Mouse (Mus musculus): Measurements from ENCODE around the gene Krt78. TPM values are rescaled to one million over a fixed set of nuclear protein-coding genes. Genes with fewer than 3 reads are reported as not detected.
A peak's percentile ranks its signal among the peaks of the same experiment; 100 is the strongest.

Krt78 gene
- polyA plus RNA-seq, 1 experiment = 32.9 TPM

DNA sequence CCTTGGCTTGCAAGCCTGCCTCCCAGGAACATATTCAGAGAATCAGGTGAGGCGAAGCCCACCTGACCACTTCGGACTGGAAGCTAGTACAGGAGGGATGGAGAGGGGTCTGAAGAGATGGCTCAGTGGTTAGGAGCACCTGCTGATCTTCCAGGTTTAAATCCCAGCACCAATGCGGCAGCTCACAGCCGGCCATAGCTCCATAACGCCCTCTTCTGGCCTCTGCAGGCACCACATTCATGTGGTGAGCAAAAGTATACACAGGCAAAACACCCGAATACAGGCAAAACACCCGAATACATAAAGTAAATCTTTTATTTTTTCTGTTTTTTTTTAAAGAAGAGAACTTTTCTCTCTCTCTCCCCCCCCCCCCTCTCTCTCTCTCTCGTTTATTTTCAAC, 34.6 kb upstream of the Krt78 start:
- no peak for DNase-seq
- Histone ChIP-seq H3K4me1 (ENCODE audit: control insufficient read depth, insufficient read depth, low read length) (peaks cover 1% of the 10 kb centered on the region; the same call in 1 of the 2 replicates), H3K4me3 (replicated peaks; ENCODE audit: extremely low read depth, low read depth, low read length) (no peak overlapping the region)
- TF ChIP-seq CTCF (IDR thresholded peaks at IDR 0.05; ENCODE audit: insufficient read depth, low read length) (no peak), POLR2A (IDR thresholded peaks at IDR 0.05; ENCODE audit: borderline replicate concordance, extremely low read depth, low read depth, low read length) (no peak)
- 68% methylated on average over 8 of the region's 8 CpGs for WGBS

DNA sequence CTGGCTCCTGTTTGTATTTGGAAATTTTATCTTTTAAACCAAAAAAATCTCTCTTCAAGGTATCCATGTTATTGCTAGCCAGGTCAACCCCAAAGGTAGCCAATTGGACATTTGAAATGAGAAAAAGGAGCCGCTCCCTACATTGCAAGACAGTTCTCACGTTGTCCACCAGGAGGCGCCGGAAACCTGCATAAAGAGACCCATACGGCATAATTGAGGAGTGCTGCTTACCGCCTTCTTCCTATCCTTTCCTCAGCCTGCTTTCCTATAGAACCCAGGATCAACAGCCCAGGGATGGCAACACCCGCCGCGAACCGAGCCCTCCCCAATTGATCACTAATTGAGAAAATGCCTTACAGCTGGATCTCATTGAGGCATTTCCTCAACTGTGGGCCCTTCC, 34.0 kb upstream of the Krt78 start:
- DNase-seq = peak; percentile 85
- TF ChIP-seq CTCF (IDR thresholded peaks at IDR 0.05; ENCODE audit: insufficient read depth, low read length) = peak; percentile 94
- TF ChIP-seq POLR2A (IDR thresholded peaks at IDR 0.05; ENCODE audit: borderline replicate concordance, extremely low read depth, low read depth, low read length) = no peak
- H3K4me3 ChIP-seq (replicated peaks; ENCODE audit: extremely low read depth, low read depth, low read length) = no peak overlapping the region
- H3K4me1 ChIP-seq (ENCODE audit: control insufficient read depth, insufficient read depth, low read length) = peaks cover 3% of the 10 kb centered on the region; the same call in 1 of the 2 replicates
- under 1% methylated on average over 10 of the region's 10 CpGs for WGBS

DNA sequence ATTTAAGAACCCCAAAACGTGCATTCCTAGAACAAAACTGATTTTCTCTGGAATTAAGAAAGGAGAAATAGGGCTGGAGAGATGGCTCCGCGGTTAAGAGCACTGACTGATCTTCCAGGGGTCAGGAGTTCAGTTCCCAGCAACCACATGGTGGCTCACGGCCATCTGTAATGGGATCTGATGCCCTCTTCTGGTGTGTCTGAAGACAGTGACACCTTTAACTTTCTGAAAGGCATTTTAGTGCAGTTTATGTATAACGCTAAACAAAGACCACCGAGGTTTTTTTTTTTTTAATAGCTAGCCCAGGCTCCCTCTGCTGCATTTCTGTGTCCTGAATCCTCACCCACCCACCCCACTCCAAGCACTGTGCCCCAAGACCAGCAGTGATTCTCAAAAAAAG, 30.7 kb upstream of the Krt78 start:
- WGBS = 6% methylated on average over 6 of the region's 6 CpGs
- TF ChIP-seq CTCF (IDR thresholded peaks at IDR 0.05; ENCODE audit: insufficient read depth, low read length) (no peak), POLR2A (IDR thresholded peaks at IDR 0.05; ENCODE audit: borderline replicate concordance, extremely low read depth, low read depth, low read length) (no peak)
- DNase-seq = no peak
- peaks cover 3% of the 10 kb centered on the region; the same call in 1 of the 2 replicates for H3K4me1 ChIP-seq (ENCODE audit: control insufficient read depth, insufficient read depth, low read length)
- no peak overlapping the region for H3K4me3 ChIP-seq (replicated peaks; ENCODE audit: extremely low read depth, low read depth, low read length)

DNA sequence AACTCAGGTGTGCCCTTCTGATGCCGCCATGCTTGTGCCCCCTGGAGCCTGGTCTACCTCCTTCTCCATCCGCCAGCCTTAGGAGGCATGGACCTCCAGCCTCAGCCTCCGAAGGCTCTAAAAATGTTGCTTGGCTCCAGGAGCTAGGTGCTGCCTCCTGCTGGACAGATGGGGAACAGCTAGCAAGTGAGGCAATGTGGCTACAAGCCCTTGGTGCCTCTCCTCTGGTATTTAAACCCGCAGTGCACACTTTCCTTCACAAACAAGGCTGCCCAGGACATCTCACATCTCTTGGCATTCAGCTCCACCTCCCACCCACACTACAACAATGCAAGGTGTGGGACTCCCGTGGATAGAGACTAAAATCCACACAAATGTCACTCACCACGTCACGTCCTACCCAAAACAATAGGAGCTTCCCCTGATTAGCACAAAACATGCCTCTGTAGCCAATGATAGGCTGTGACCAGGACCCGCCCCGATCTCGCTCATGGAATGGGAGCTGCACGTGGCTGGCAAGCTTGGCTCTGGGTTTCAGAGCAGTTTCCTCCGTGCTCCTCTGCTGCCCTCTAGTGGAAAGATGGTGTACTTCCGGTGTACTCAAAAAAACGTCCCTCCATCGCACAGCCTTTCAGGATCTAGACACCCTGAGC, 30.0 kb upstream of the Krt78 start:
- 2% methylated on average over 15 of the region's 15 CpGs for WGBS
- DNase-seq = peak; percentile 87
- TF ChIP-seq CTCF (IDR thresholded peaks at IDR 0.05; ENCODE audit: insufficient read depth, low read length) (peak; percentile 99), POLR2A (IDR thresholded peaks at IDR 0.05; ENCODE audit: borderline replicate concordance, extremely low read depth, low read depth, low read length) (no peak; the same call in 1 of the 2 replicates)
- Histone ChIP-seq H3K4me3 (replicated peaks; ENCODE audit: extremely low read depth, low read depth, low read length) (peak overlapping the region; percentile 40), H3K4me1 (ENCODE audit: control insufficient read depth, insufficient read depth, low read length) (peaks cover 3% of the 10 kb centered on the region; the same call in 1 of the 2 replicates)

DNA sequence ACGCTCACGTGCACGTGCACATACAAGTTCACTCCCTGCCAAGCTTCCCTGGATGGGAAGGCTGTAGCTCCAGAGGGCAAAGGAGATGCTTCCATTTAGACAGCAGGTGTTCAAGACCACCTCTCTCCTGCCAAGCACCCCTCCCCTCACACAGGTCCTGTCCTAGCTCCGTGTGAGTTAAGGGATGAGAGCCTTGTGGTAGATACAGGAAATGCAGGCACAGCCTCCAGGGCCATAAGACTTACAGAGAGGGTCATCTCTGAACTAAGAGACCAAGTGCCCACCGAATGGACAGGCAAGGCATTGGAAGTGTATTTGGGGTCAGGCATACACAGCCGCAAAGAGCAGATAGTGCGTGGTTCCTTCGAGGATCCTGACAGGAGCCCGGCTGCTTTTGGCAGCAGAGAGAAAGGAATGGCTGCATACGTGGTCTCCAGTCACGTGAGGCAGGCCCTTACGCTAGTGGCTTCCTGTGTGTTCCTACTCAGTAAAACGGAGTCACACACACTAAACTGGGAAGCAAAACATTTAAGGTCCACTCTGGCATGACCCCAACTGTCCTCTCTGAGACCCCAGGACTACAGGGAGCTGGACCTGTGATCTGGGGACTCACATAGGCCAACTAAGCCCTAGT, 29.3 kb upstream of the Krt78 start:
- DNase-seq = no peak
- no peak for TF ChIP-seq POLR2A (IDR thresholded peaks at IDR 0.05; ENCODE audit: borderline replicate concordance, extremely low read depth, low read depth, low read length)
- TF ChIP-seq CTCF (IDR thresholded peaks at IDR 0.05; ENCODE audit: insufficient read depth, low read length) = no peak
- no peak overlapping the region for H3K4me3 ChIP-seq (replicated peaks; ENCODE audit: extremely low read depth, low read depth, low read length)
- H3K4me1 ChIP-seq (ENCODE audit: control insufficient read depth, insufficient read depth, low read length) = peaks cover 3% of the 10 kb centered on the region; the same call in 1 of the 2 replicates
- 74% methylated on average over 13 of the region's 13 CpGs for WGBS

DNA sequence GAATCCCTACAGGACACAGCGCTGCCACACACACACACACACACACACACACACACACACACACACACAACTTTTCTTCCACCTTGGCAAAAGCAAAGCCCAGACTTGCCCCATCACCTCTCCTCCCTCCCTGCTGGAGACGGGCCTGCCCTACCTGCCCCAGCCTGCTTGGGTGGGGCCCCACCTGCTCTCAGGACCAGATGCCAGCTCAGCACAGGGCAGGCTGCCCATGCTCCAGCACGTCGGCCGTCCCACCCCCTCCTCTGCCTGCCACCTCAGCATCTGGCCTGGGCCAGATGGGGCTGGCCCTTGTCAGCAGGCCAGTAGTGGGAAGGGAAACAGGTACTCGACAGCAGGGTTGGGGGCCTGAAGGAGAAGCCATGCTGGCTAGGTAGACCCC, 26.8 kb upstream of the Krt78 start:
- Histone ChIP-seq H3K4me3 (replicated peaks; ENCODE audit: extremely low read depth, low read depth, low read length) (no peak overlapping the region), H3K4me1 (ENCODE audit: control insufficient read depth, insufficient read depth, low read length) (peaks cover 17% of the 10 kb centered on the region)
- DNase-seq = peak; percentile 73
- 50% methylated on average over 6 of the region's 6 CpGs for WGBS
- no peak for TF ChIP-seq POLR2A (IDR thresholded peaks at IDR 0.05; ENCODE audit: borderline replicate concordance, extremely low read depth, low read depth, low read length)
- TF ChIP-seq CTCF (IDR thresholded peaks at IDR 0.05; ENCODE audit: insufficient read depth, low read length) = no peak

DNA sequence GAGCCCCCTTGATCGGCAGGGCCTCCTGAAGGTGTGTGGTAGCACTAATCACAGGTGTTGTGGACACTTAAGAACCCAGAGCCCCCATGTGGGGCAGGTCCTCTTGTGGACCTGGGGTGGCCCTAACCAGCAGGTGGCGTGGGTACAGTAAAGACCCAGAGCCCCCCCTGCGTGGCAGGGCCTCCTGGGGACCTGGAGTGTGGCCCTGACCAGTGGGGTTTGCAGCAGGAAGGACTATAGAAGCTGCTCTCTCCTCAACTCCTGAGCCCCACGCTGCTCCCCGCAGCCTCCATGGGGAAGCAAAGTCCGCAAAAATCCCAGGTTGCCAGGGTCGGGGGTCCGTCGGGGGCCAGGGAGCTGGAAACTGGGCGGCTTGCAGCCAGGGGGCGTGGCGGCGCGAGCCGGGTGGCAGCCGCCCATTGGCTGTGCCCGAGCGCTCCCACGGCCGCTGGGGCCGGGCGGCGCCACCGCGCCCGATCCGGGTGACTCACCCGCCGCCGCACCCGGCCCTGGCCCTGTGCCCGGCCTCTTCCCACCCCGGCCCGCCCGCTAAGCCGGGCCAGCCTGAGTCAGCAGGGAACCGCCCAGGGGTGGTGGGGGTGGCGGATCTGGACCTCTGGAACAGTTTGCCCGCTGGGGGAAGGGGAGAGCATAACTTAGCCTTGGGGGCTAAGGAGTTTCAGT, 23.1 kb upstream of the Krt78 start:
- Histone ChIP-seq H3K4me1 (ENCODE audit: control insufficient read depth, insufficient read depth, low read length) (peaks cover 16% of the 10 kb centered on the region), H3K4me3 (replicated peaks; ENCODE audit: extremely low read depth, low read depth, low read length) (peak overlapping the region; percentile 7)
- 2% methylated on average over 37 of the region's 39 CpGs for WGBS
- TF ChIP-seq CTCF (IDR thresholded peaks at IDR 0.05; ENCODE audit: insufficient read depth, low read length) (no peak), POLR2A (IDR thresholded peaks at IDR 0.05; ENCODE audit: borderline replicate concordance, extremely low read depth, low read depth, low read length) (no peak)
- peak; percentile 92 for DNase-seq

DNA sequence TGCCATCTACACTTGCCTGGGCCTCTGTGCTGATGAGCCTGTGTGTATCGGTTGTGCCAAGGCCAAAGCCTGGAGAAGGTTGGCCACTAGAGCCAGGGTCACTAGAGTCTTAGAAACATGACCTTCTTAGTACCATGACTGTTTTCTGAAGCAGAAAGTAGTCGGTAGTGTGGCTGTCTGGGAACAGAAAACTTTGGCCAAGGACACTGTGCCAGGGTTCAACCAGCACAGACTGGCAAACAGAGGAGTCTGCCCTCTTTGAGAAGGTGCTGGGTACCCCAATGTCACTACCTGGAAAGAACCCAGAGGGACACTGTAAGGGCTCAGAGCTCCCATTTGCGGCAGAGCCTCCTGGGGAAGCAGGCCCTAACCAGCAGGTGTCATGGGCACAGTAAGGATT, 22.6 kb upstream of the Krt78 start:
- H3K4me3 ChIP-seq (replicated peaks; ENCODE audit: extremely low read depth, low read depth, low read length) = no peak overlapping the region
- TF ChIP-seq POLR2A (IDR thresholded peaks at IDR 0.05; ENCODE audit: borderline replicate concordance, extremely low read depth, low read depth, low read length) (no peak), CTCF (IDR thresholded peaks at IDR 0.05; ENCODE audit: insufficient read depth, low read length) (no peak)
- whole genome bisulfite sequencing = 65% methylated on average over 3 of the region's 3 CpGs
- DNase-seq = peak; percentile 48
- H3K4me1 ChIP-seq (ENCODE audit: control insufficient read depth, insufficient read depth, low read length) = peaks cover 16% of the 10 kb centered on the region

DNA sequence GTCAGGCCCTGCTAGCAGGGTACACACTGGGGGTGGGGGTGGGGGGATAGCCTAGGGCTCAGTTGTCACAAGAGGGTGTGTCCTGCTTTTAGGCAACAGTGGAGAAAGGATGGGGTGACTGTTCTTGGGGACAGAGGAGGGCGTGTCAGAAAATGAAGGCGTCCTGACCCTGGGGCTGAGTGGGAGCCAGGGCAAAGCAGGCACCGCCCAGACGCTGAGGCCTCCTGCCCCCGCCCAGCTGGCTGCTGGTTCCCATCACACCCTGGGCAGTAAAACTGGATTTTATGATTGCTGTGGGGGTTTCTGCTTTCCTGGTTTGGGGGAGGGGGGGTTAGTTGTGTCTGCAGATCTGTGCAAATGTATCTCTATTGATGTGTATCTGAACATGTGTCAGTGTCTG, 21.9 kb upstream of the Krt78 start:
- DNase-seq = no peak
- no peak overlapping the region for H3K4me3 ChIP-seq (replicated peaks; ENCODE audit: extremely low read depth, low read depth, low read length)
- TF ChIP-seq POLR2A (IDR thresholded peaks at IDR 0.05; ENCODE audit: borderline replicate concordance, extremely low read depth, low read depth, low read length) (no peak), CTCF (IDR thresholded peaks at IDR 0.05; ENCODE audit: insufficient read depth, low read length) (no peak)
- peaks cover 16% of the 10 kb centered on the region for H3K4me1 ChIP-seq (ENCODE audit: control insufficient read depth, insufficient read depth, low read length)
- WGBS = 60% methylated on average over 5 of the region's 5 CpGs

Data from lung, adult 2 months (tissue).